Mouse (Mus musculus): ENCODE results near the gene Tmem53. TPM values are rescaled to one million over a fixed set of nuclear protein-coding genes. Genes with fewer than 3 reads are reported as not detected.

Tmem53 gene
- polyA plus RNA-seq, 2 experiments = 7.7 to 10.5 TPM

DNA sequence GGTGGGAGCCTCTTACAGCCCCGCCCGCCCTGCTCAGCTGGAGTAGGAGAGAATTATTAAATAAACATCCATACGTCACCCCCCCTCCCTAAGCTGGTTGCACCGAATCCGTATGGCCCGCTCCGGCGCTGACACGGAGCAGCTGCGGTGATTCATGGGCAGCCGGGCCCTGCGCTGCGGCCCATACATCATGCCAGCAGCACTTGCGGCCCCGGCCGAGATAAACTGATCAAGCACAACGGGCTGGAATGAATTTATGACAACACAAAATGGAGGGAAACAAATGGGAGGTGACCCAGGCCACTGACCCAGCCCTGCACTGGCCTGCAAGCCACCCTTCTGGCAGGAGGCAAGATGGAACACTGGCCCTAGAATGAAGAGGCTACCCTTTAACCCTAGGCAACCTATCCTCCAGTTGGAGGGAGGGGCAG, 24.5 kb downstream of the Tmem53 start:
- DNase-seq (ENCODE audit: low spot score) (no peak), ATAC-seq (ENCODE audit: low FRiP score, low read depth) (no peak)
- Histone ChIP-seq H3K4me2 (replicated peaks; ENCODE audit: low read depth, low read length, severe bottlenecking) (no peak overlapping the region), H3K4me3 (replicated peaks; ENCODE audit: low read length) (no peak overlapping the region), H3K9me3 (ENCODE audit: control insufficient read depth, low read length) (peaks cover 12% of the 10 kb centered on the region), H3K9ac (ENCODE audit: low read depth, low read length, severe bottlenecking) (no peak overlapping the region), H3K27ac (replicated peaks; ENCODE audit: low read depth, low read length) (no peak overlapping the region), H3K4me1 (ENCODE audit: control insufficient read depth, insufficient read depth, low read length) (peaks cover 3% of the 10 kb centered on the region; the same call in 1 of the 2 replicates), H3K27me3 (ENCODE audit: control insufficient read depth, insufficient read depth, low read length) (no peaks in the 10 kb centered on the region), H3K36me3 (ENCODE audit: control insufficient read depth, insufficient read depth, low read length) (peaks cover 99% of the 10 kb centered on the region)
- 78% methylated on average over 17 of the region's 17 CpGs for WGBS
- TF ChIP-seq POLR2A (IDR thresholded peaks at IDR 0.05; ENCODE audit: borderline replicate concordance, extremely low read depth, insufficient read depth, insufficient read length) = no peak

DNA sequence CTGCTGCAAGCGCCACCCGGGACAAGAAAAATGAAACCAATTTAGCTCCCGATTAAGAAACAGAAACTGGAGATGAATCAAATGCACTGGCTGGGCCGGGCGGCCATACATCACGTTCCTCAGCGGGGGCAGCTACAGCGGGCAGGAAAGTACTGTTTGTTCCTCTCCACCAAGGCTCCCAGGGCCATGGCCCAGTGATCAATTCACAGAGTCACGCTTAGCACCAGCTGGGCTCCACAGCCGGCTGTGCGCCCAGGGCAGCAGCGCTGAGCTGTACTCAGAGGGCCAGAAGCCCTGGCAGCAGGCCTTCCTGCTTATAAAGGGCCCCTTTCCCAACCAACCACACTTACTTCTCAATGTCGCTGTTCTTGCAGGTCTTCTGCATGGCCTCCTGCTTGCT, 25.3 kb downstream of the Tmem53 start:
- Histone ChIP-seq H3K4me3 (replicated peaks; ENCODE audit: low read length) (no peak overlapping the region), H3K4me2 (replicated peaks; ENCODE audit: low read depth, low read length, severe bottlenecking) (no peak overlapping the region), H3K36me3 (ENCODE audit: control insufficient read depth, insufficient read depth, low read length) (peaks cover 98% of the 10 kb centered on the region), H3K4me1 (ENCODE audit: control insufficient read depth, insufficient read depth, low read length) (peaks cover 3% of the 10 kb centered on the region; the same call in 1 of the 2 replicates), H3K9ac (ENCODE audit: low read depth, low read length, severe bottlenecking) (no peak overlapping the region), H3K27me3 (ENCODE audit: control insufficient read depth, insufficient read depth, low read length) (no peaks in the 10 kb centered on the region), H3K9me3 (ENCODE audit: control insufficient read depth, low read length) (peaks cover 12% of the 10 kb centered on the region), H3K27ac (replicated peaks; ENCODE audit: low read depth, low read length) (no peak overlapping the region)
- ATAC-seq (ENCODE audit: low FRiP score, low read depth) (no peak), DNase-seq (ENCODE audit: low spot score) (no peak)
- no peak for TF ChIP-seq POLR2A (IDR thresholded peaks at IDR 0.05; ENCODE audit: borderline replicate concordance, extremely low read depth, insufficient read depth, insufficient read length)
- WGBS = 89% methylated on average over 13 of the region's 13 CpGs

- DNase-seq (ENCODE audit: low spot score) (no peak), ATAC-seq (ENCODE audit: low FRiP score, low read depth) (no peak)
- Histone ChIP-seq H3K4me3 (replicated peaks; ENCODE audit: low read length) (no peak overlapping the region), H3K4me2 (replicated peaks; ENCODE audit: low read depth, low read length, severe bottlenecking) (no peak overlapping the region), H3K27me3 (ENCODE audit: control insufficient read depth, insufficient read depth, low read length) (no peaks in the 10 kb centered on the region), H3K9ac (ENCODE audit: low read depth, low read length, severe bottlenecking) (no peak overlapping the region), H3K4me1 (ENCODE audit: control insufficient read depth, insufficient read depth, low read length) (peaks cover 3% of the 10 kb centered on the region; the same call in 1 of the 2 replicates), H3K9me3 (ENCODE audit: control insufficient read depth, low read length) (peaks cover 12% of the 10 kb centered on the region), H3K27ac (replicated peaks; ENCODE audit: low read depth, low read length) (no peak overlapping the region), H3K36me3 (ENCODE audit: control insufficient read depth, insufficient read depth, low read length) (peaks cover 97% of the 10 kb centered on the region)
- TF ChIP-seq POLR2A (IDR thresholded peaks at IDR 0.05; ENCODE audit: borderline replicate concordance, extremely low read depth, insufficient read depth, insufficient read length) = no peak
- 93% methylated on average over 7 of the region's 7 CpGs for WGBS
These were observed 25.9 kb downstream of the Tmem53 start for GRCm38 (mm10) chr4:117277687-117278086.

GRCm38 (mm10) chr4:117278381-117279252, 26.9 kb downstream of the Tmem53 start:
- no peak overlapping the region for H3K9ac ChIP-seq (ENCODE audit: low read depth, low read length, severe bottlenecking)
- peaks cover 97% of the 10 kb centered on the region for H3K36me3 ChIP-seq (ENCODE audit: control insufficient read depth, insufficient read depth, low read length)
- no peak overlapping the region for H3K4me2 ChIP-seq (replicated peaks; ENCODE audit: low read depth, low read length, severe bottlenecking)
- no peak for DNase-seq (ENCODE audit: low spot score)
- H3K27me3 ChIP-seq (ENCODE audit: control insufficient read depth, insufficient read depth, low read length) = no peaks in the 10 kb centered on the region
- no peak for ATAC-seq (ENCODE audit: low FRiP score, low read depth)
- 79% methylated on average over 10 of the region's 10 CpGs for WGBS
- no peak for TF ChIP-seq POLR2A (IDR thresholded peaks at IDR 0.05; ENCODE audit: borderline replicate concordance, extremely low read depth, insufficient read depth, insufficient read length)
- no peak overlapping the region for H3K27ac ChIP-seq (replicated peaks; ENCODE audit: low read depth, low read length)
- H3K4me3 ChIP-seq (replicated peaks; ENCODE audit: low read length) = no peak overlapping the region
- no peaks in the 10 kb centered on the region; the same call in 1 of the 2 replicates for H3K4me1 ChIP-seq (ENCODE audit: control insufficient read depth, insufficient read depth, low read length)
- peaks cover 12% of the 10 kb centered on the region for H3K9me3 ChIP-seq (ENCODE audit: control insufficient read depth, low read length)

DNA sequence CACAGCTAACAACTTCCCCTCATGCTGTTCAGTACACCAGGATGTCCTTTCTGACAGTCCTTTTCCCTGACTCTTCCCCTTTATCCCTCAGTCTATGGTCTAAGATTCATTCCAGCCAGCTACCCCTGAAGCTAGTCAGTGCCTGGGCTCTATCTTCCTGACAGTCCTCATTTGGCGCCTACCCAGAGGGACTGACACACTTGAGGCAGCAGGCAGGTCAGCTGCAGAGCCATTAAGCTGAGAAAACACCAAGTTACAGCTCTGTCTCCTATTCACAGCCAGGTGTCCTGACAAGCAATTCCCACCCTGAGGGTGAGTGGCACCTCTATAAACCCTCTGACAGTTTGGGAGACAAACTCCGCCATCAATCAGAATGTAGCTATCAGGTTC, 27.5 kb downstream of the Tmem53 start:
- H3K4me3 ChIP-seq (replicated peaks; ENCODE audit: low read length) = no peak overlapping the region
- H3K4me2 ChIP-seq (replicated peaks; ENCODE audit: low read depth, low read length, severe bottlenecking) = no peak overlapping the region
- peaks cover 97% of the 10 kb centered on the region for H3K36me3 ChIP-seq (ENCODE audit: control insufficient read depth, insufficient read depth, low read length)
- H3K27ac ChIP-seq (replicated peaks; ENCODE audit: low read depth, low read length) = no peak overlapping the region
- DNase-seq (ENCODE audit: low spot score) (no peak), ATAC-seq (ENCODE audit: low FRiP score, low read depth) (no peak)
- H3K4me1 ChIP-seq (ENCODE audit: control insufficient read depth, insufficient read depth, low read length) = no peaks in the 10 kb centered on the region; the same call in 1 of the 2 replicates
- 50% methylated on average over 2 of the region's 2 CpGs for WGBS
- no peak overlapping the region for H3K9ac ChIP-seq (ENCODE audit: low read depth, low read length, severe bottlenecking)
- peaks cover 7% of the 10 kb centered on the region for H3K9me3 ChIP-seq (ENCODE audit: control insufficient read depth, low read length)
- H3K27me3 ChIP-seq (ENCODE audit: control insufficient read depth, insufficient read depth, low read length) = no peaks in the 10 kb centered on the region
- TF ChIP-seq POLR2A (IDR thresholded peaks at IDR 0.05; ENCODE audit: borderline replicate concordance, extremely low read depth, insufficient read depth, insufficient read length) = no peak

All from limb, embryonic 14.5 days (tissue).